Mouse (Mus musculus): ENCODE measurements around the gene Tmem19.
"Not testable (repeated sequence)": the region's sequence is repeated elsewhere in the genome, so short reads cannot be mapped to it uniquely, and the experiment has no call there.

Gene Tmem19

DNA sequence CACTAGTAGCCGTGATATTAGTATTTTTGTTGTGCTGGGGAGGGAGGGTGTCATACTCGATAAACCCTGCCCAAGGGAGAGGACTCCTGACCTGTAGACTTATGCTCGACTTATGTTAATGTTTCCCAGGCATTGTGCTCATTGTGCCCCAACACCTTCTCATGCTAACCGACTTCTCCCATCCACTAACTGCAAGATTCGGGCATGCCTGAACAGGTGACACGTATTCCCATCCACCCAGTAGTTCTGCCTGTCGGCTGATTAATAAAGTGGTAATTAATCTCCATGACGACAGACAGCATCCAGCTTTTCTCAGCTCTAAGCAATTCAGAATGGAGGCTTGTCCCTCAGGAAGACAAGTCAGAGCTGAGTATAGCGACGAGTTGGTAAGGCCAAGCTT lies 13.3 kb downstream of the Tmem19 start:
- no peak for DNase-seq (ENCODE audit: low spot score)

- DNase-seq (ENCODE audit: low spot score): no peak
Measured at GRCm38 (mm10) chr10:115348131-115348530, 14.2 kb downstream of the Tmem19 start.

- no peak for DNase-seq (ENCODE audit: low spot score)
Measured at GRCm38 (mm10) chr10:115346444-115346843, 15.9 kb downstream of the Tmem19 start.

- DNase-seq (ENCODE audit: low spot score): no peak
Measured at GRCm38 (mm10) chr10:115342771-115343425, 19.4 kb downstream of the Tmem19 start.

DNA sequence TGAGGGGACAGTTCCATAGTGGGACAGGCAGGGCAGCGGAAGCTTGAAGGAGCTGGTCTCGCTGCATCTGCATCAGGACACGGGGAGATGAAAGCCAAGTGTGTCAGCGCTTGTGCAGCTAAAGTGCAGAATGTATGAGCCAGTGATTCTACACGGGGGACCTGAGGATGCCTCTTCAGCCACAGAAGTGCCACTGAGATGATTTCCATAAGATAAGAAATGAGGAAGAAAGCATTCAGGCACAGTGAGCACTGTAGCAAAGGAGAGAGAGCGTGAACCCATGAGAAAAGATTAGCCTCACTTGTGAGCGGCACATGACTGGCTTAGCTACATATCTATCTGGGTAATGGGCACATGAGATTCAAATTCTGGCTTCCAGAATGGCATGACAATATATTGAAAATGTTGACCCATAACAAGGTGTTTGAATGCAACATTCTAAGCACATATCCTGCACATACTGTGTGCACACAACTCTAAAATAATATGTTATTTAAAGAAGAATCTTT lies 22.4 kb downstream of the Tmem19 start:
- no peak for DNase-seq (ENCODE audit: low spot score)

GRCm38 (mm10) chr10:115336901-115337300 lies 25.4 kb downstream of the Tmem19 start:
- no peak for DNase-seq (ENCODE audit: low spot score)

DNA sequence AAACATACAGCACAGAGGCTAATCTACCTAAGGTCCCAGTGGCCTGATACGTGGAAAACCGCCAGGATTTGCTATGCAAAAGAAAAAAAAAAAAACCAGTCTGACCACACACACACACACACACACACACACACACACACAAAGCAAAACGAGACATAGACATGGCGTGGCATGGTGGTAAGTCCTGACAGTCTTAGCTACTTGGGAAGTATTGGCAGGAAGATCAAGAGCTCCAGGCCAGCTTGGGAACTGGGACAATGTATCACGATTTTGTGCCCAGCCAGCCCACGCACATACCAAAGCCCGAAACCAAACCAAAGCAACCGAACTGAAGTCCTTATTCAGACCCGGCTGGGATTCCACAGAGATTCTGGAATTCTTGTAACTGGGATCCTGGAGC lies 28.8 kb downstream of the Tmem19 start:
- DNase-seq (ENCODE audit: low spot score): no peak

DNA sequence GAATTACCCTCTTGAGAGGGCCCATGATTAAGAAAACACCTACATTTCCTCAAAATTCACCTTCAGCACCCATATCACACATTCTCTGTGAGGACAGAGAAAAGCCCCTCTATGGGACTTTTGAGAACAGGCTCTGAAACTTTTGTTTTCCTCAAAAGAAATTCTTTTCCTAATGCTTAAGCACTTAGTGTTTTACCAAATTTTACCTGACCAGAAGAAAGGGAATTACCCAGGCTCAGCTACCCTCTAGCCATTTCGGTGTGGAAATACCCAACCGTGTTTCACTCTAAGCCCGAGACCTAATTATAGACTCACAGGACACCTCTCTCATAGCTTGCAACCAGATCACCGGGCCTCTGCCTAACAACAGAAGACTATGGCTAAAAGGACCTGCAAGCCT lies 29.3 kb downstream of the Tmem19 start:
- DNase-seq (ENCODE audit: low spot score): no peak

- no peak for DNase-seq (ENCODE audit: low spot score)
Measured at GRCm38 (mm10) chr10:115332420-115332952, 29.8 kb downstream of the Tmem19 start.

DNA sequence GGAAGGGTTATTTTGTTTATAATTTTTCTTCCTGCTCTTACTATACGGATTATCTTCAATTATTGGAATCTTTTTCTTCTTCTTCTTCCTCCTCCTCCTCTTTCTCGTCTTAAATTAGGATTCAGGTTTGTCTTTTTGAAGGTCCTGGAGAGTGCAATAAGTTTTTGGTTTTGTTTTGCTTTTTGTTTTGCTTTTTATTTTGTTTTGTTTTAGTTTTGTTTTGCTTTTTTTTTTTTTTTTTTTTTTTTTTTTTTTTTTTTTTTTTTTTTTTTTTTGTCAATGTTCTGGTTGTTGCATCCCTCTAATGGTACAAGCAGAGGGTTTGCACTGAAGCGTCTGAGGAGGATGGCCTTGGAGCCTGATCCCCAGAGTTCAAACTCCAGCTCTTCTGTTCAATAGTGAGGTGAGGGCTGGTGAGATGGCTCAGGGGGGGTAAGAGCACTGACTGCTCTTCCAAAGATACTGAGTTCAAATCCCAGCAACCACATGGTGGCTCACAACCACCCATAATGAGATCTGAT lies 33.2 kb downstream of the Tmem19 start:
- DNase-seq (ENCODE audit: low spot score): no peak

GRCm38 (mm10) chr10:115328514-115328913 lies 33.8 kb downstream of the Tmem19 start:
- peak; percentile 16 for DNase-seq (ENCODE audit: low spot score)

DNA sequence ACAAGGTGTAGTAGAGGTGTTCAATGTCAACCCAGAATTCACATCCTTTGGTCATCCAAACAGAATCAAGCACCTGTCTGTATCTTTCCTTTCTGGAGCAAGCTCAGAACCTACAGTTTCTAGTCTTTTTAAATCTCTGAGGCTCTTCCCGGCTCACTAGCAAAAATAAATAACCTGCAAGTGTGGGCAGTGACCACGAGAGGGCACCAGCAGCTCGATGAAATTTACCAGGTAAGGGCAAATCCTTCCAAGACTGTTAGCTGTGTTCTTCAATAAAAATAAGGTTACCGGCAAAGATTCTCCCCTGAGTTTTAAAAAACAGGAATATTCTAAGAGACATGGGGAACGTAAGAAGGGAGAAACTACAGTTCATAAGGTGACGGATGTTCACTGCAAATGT lies 39.0 kb downstream of the Tmem19 start:
- DNase-seq (ENCODE audit: low spot score): peak; percentile 62

DNA sequence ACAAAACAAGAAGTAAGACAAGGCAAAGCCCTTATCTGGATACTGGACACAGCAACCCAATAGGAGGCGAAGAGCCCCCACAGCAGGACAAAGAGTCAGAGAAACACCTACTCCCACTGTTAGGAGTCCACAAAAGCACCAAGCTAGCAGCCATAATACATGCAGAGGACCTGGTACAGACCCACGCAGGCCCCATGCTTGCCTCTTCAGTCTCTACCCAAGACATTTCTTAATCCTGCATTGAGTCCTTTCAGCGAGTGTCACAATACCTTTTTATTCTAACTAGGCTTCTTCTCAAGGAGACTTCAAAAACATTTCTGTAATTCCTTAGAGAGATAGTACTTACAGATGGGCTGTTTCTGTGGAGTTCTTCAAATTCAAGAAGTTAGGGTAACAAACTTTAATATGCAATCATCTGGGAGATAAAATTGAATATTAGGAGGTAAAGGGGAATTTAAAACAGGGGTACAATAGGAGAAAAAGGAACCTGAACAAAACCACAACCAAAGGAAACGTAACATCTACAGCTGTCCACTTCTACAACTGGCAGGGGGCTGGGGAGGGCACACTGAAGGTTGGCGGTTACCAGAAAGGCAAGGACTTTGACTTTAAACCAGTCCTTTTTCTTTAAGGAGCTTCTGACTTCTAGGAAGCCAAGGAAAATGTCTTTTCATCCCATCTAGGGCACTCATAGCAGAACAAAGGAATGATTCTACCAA lies 40.8 kb downstream of the Tmem19 start:
- no peak for DNase-seq (ENCODE audit: low spot score)

DNA sequence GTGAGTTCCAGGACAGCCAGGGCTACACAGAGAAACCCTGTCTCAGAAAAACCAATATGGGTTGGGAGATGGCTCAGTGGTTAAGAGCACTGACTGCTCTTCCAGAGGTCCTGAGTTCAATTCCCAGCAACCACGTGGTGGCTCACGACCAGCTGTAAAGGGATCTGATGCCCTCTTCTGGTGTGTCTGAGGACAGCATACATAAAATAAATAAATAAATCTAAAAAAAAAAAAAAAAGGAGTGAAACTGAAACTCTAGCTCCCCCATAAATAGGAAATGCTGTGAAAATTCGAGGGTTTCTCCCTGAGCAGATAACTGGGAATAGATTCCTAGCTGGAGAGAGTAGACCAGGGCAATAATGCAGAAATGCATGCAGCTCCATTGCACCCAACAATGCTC lies 43.9 kb downstream of the Tmem19 start:
- not testable (repeated sequence) for DNase-seq (ENCODE audit: low spot score)

DNA sequence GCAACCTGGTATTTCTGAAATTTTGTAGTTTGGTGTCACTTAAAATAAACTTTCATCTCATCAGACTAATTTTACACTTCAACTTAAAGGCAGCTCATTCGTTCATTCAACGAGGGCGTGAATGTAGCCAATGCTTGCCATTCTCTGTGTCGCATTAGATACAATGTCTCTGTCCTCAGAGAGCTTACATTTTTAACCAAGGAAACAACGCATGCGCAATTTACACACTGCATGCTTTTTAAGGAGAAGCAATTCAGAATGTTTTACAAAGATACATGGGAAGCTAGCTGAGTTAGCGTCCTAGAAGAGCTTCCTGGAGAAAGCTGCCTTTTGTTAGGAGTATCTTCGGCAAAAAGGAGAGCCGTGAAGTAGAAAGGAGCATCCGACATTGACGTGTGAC lies 46.0 kb downstream of the Tmem19 start:
- no peak for DNase-seq (ENCODE audit: low spot score)

DNA sequence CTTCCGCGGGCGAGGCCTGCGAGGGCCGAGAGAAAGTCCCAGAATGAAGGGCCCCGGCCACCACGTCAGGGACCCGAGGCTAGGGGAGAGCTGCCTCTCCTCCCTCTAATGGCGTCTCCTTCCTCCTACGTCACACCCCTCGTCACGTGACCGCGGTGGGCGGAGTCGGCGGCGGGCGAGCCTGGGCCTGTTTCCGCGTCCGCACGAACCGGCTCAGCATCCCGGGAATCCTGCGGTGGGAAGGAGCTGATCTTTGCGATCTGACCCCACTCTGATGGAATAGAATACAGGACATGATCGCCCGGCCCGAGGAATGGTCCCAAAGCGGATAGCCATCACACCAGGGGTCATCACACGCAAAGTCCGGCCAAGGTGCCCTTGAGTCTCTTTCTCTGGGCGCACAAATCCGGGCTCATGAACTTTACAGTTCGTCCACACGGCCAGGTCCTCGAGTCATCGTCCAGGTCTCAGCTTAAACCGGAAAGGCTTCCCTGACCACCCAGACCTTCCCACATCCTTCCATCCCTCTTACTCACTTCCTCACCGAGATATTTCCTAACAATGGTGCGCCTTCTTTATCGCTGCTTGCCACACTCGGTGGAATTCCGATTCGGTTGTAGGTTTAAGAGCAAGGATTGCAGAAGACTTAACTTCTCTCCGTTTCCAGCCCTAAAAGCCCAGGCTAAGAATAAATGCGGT lies 46.7 kb downstream of the Tmem19 start, which contains the start of gene Rab21:
Gene Rab21, minus strand, starts transcription at position 122 of the 699 bp plus-strand sequence.
- DNase-seq (ENCODE audit: low spot score): peak; percentile 99

- peak; percentile 36 for DNase-seq (ENCODE audit: low spot score)
Measured at GRCm38 (mm10) chr10:115314582-115315452, 47.5 kb downstream of the Tmem19 start.

- DNase-seq (ENCODE audit: low spot score): no peak
Measured at GRCm38 (mm10) chr10:115314287-115314581, 48.1 kb downstream of the Tmem19 start.

- DNase-seq (ENCODE audit: low spot score): no peak
Measured at GRCm38 (mm10) chr10:115313641-115314286, 48.5 kb downstream of the Tmem19 start.

- DNase-seq (ENCODE audit: low spot score): no peak
Measured at GRCm38 (mm10) chr10:115312732-115313131, 49.6 kb downstream of the Tmem19 start.

GRCm38 (mm10) chr10:115312194-115312593 lies 50.1 kb downstream of the Tmem19 start:
- no peak for DNase-seq (ENCODE audit: low spot score)

Data from urinary bladder, postnatal 14 days (tissue).